Mouse (Mus musculus) retina, adult 2 months (tissue): ENCODE data around the gene BC035947.
"Not testable (repeated sequence)": the region's sequence is repeated elsewhere in the genome, so short reads cannot be mapped to it uniquely, and the experiment has no call there.

Experiments
- DNase-seq: peaks from one replicate; pipeline ENCODE4 v3.0.0-alpha.2; 2012; ENCODE audit warnings: low read depth, low spot score

BC035947 gene

DNA sequence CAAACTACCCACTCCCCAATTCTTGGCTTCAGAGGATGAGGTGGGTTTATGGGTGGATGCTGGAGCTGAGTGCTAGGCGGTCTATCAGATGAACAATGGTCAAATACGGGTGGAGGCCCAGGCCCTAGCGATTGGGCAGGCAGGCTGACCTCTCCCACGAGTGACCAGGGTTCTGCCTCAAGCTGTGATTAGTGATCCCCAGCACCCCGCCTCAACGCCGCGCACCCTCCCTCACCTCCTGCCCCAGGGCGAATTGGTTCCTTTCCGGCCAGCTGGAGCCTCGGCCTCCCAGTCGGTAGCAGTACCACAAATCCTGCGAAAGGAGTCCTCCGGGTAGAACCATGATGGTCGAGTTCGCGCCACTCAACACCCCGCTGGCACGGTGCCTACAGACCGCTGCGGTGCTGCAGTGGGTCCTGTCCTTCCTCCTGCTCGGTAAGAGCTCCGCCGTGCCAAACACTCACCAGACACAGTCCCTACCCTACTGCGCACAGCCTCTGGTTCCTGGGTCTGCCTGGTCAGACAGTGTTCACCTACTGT is at the start of gene BC035947:
Gene BC035947 (minus strand): TSS at position 538 of the 540 bp plus-strand sequence.
- DNase-seq = no peak

DNA sequence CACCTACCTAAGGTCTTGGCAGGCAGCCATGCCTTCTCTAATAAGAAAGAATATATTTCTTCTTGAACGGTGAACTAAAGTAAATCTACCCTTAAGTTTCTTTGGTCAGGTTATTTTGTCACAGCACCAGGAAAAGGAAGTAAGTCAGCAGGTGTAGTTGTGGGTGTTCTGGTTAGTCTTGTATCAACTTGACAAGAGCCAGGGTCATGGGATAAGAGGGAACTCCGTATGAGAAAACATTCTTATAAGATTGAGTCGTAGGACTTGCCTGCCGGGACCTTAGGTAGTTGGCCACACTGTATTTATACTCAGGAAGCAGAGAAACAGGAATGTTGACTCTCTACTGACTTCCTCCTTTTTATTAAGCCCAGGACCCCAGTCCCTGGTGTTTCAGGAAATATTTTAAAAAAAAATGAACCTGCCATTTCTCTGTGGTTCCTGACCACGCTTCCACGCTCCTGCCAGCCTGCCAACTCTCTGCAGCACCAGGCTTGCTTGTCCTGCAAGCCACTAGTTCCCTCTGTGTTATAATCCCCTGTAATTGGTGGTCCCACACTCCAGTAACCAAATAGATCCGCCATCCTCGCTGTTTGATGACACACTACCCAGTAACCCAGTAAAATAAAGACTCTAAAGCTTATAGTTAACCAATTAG is 42.2 kb upstream of the BC035947 start:
- no peak for DNase-seq

DNA sequence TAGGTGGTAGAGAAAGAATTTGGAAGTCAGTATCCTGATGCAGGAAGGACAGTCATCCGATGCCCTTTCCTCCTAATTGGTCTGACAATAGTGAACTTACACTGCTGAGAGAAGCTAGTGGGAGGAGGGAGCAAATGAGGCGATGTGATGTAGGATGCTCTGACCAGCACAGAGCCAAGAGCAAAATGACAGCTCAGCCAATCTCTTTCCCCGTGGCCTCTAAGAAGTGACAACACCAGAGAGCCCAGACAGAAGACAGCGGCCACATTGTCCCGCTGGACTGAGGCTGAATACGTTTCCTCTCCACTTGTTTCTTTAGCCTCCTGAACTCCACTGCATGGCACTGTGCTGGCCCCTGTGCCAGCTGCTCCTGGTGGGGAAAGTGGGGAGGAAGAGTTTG is 37.0 kb upstream of the BC035947 start:
- no peak for DNase-seq

DNA sequence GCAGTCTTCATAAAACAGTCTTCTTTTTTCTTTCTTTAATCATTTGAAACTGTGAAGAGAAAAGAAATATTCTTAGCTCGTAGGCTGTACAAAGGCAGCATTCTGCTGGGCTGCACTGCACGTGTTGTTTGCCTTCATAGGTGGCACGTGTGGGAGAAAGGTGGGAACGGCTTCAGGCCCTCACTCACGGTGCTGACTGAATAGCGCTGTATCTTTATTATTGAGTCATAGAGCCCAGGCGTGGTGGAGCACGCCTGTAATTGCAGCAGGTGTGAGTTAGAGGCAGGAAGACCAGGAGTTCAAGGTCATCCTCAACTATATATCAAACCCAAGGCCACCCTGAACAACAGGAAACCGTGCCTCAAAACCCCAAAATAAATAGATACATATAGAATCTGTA is 34.3 kb upstream of the BC035947 start:
- no peak for DNase-seq

DNA sequence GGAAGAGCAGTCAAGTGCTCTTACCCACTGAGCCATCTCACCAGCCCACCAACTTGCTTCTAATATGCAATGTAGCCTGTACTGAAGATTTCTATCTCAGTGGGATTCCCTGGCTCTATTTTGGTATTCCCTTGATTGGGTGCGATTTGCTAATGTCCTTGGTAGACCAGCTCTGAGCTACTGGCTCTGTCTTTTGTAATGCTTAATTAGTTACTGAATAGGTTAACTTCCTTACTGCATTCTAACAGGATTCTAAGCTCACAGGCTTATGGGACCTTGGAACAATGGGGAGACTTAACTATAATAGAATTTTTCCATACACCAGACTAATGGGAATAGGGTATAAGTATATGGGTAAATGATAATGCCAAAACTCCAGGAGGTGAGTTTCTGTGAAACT is 31.7 kb upstream of the BC035947 start:
- DNase-seq = not testable (repeated sequence)

DNA sequence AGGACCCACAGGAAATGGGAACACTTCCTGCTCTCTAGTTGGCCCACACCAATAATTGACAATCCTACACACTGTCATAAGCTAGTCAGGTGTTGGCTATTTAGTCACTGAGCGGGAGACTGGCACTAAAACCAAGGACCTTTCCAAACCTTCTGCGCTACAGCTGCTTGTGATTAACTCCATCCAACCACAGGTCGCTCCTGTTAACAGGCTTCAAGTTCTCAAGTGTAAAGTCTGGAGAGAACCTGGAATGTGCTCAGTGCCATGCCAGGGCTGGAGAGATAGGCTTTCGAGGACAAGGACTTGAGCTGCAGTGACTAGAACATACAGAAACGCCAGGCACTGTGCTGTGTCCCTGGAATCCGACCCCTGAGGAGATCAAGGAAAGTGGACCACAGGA is 27.2 kb upstream of the BC035947 start:
- no peak for DNase-seq

DNA sequence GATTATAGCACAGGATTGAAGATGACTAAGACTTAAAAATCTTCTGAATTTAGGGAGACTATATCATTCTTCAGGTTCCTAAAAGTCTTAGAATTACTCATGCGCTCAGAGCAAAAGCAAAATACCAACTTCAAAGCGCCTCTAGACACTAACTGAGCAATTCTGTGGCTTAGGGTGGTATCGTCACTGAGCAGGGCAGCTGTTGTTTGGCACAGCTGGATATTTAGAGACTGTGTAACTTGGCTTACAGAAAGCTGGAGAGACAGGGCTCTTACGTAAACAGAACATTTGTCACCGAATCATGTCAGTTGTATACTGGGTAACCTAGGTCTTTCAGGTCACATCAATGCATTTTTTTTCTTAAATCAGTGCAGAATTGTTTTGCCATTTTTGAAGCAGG is 26.4 kb upstream of the BC035947 start:
- DNase-seq = no peak

DNA sequence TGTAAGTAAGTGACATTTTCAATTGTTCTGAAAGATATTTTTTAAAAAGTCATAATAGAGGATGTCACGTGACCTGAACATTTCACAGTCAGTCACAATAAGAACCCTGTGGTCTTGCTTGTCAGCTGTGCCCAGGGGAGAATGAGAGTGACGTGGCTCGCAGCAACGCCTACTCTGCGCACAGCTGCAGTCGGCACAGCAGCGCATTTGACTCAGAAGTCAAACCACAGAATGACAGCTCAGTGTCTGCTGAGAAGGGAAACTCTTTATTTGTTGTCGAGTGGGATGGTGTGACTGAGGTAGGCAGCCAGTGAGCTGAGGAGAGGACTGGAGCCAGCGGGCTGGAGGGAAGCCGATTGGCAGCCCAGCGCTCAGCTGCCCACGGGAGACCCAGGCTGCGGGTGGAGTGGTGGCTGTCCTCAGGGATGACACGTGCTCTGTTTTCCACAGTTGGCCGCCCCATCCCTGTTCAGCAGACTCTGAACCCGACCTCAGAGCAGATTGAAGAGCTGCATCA is 25.6 kb upstream of the BC035947 start:
- DNase-seq = no peak

DNA sequence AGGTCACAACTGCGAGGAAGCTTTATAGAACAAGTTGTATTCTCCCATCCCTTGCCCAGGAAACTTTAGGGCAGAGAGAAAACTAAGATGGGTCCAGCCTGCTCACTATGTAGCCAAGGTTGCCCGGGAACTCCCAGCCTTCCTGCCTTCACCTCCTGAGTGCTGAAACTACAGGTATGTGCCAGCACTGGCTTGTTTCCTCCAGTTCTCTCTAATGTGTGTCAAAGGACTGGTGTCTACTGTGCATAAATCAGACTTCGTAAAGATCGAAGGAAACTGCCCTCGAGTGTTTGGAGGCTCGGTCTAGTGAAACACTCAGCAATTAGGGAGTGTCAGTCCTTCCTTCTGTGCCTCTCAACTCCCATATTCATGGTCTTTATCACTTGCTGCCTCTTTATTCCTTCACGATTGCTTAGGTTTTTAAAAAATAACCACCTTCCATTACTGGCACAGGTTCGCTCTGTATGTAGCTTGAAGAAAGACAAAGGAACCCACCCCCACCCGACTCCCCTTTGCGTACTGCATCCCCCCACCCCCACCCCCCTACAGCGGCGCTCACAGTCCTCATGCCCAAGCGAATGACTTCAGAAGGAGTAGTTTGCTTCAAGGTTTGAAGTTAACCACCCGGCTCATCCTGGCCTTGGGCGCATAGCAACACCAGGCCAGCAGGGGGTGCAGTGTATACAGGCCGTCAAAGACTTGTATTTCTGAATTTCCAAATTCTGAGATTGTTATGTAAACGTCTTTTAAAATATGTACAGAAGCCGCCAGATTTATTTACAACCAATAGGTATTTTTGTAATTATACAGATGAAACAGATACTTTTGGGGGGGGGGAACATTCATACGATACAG is 24.6 kb upstream of the BC035947 start:
- DNase-seq = no peak

DNA sequence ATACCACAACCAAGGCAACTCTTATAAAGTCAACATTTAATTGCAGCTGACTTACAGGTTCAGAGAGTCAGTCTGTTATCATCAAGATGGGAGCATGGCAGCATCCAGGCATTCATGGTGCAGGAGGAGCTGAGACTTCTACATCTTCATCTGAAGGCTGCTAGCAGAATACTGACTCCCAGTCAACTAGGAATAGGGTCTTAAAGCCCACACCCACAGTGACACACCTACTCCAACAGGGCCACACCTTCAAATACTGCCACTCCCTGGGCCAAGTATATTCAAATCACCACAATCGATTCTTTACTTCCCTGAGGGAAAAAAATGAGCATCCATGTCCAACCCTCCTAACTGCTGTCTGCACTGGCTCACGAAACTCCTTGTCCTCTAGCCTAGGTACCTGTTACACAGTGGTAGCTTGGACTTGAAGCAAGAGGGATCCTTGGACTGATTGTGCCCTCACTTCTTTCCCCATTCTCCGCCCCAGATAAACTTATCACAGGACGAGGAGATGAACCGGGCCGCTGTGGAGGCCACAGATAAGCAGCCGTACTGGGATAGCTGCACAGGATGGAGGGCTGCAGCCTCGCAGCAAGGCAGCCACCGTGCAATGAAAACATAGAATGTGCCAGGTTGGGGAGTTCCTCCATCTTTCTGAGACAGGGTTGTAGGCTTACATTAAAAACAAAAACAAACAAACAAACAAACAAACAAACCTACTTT is 22.6 kb upstream of the BC035947 start:
- DNase-seq = no peak

DNA sequence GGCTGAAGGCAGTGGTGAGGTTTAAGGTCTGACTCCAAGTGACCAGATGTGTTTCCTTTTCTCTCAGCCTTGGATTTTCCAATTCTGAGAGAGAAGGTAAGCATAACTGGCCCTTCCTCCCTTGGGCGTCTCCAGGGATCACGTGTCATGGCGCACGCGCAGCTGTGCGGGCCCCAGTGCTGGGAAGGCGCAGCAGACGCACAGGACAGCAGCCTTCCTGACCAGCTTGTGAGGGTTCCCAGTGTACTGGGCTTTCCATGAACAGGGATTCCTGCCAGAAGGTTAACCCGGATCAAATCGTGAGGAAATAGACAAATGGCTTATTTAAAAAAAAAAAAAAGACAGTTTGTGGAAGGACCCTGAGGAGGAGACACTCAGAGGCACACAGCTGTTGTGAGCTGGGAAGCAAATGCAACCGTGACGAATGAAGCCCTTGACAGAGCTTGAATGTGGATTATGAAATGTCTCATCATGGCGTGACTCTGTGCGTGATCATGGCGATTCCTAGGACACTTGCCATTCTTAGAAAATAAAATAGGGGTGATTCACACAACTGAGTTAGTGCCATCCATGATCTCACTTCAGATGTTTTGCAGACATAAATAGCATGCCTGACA is 20.3 kb upstream of the BC035947 start:
- DNase-seq = no peak

DNA sequence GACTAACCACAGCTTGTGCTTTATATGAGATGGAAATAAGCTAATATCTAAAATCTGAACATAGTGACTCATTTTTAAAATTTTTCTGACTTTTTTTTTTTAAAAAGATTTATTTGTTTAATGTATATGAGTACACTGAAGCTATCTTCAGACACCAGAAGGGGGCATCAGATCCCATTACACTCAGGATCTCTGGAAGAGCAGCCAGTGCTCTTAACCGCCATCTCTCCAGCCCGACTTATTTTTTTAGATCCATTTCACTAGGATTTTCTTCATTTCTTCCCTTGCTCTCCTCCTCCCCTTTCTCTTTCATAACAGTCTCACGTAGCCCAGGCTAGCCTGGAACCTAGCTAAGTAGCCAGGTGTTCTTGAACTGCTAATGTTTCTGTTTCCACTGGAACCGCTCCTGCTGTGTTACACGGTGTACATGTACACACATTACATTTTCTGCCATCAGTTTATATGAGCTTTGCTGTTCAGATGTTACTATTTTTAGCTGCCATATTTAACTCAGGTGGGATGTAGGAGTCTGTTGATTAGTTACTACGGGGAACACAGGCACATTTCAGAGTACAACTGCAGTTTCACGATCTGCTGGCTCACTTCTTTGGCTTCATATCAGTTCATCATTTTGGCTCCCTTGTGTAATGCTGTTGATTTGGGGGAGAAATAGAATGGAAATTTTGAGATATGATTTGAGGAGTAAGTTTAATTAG is 18.7 kb upstream of the BC035947 start:
- no peak for DNase-seq

DNA sequence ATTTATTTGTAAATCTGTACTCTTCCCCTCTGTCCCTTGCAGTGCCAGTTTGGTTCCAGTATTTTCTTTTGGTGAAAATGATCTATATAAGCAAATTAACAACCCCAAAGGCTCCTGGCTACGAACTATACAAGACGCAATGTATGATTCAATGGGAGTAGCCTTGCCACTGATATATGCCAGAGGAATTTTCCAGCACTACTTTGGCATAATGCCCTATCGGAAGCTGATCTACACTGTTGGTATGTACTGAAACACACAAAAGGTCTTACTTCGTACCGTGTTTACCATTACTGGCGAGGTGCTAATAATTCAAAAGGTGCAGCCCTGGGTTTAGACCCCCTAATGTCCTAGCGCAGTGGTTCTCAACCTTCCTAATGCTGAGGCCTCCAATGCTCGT is 17.1 kb upstream of the BC035947 start:
- no peak for DNase-seq

DNA sequence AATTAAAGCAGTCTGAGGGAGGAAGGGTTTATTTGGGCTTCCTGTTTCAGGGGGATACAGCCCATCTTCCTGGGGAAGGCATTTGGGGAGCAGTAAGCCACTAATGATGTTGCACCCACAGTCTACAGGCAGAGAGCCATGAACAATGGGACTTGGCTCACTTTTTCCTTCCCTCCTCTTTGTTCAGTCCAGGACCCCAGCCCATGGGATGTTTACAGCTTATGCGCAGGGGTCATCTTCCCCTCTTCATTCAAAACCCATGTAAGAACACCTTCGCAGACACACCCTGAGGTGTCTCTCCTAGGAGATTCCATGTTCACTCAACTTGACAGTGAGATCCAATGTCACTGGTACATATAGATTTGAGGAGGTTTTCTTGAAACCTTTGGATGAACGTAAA is 16.4 kb upstream of the BC035947 start:
- DNase-seq = no peak

DNA sequence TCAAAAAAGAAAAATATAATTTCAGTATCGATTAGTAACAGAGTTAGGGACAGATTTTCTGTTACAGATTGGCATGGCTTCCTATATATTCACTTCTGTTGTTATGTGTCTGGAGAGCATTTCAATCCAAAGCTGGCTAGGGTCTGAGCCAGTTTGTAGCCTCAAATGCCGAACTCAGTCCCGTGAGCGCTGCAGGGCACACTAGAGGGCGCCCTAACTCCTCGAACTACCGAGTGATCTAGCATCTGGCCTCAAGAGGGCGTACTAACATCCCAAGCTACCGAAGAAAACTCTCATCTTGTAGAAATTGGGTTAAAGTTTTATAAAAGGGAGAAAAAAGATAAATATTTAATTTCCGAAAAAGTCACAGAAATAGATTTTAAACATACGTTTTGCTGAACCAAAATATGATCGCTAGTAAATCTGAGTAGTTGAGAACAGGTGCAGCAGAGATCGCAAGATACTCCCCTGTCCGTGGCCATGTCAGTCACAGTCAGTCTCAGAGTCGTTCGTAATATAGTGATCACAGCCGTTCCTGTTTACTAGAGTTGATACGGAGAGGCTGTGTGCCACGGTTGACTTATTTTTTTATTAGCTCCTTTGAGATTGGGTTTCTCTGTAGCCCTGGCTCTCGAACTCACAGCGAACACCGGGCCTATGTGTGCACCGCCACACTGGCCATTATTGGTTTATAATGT is 13.4 kb upstream of the BC035947 start:
- no peak for DNase-seq

DNA sequence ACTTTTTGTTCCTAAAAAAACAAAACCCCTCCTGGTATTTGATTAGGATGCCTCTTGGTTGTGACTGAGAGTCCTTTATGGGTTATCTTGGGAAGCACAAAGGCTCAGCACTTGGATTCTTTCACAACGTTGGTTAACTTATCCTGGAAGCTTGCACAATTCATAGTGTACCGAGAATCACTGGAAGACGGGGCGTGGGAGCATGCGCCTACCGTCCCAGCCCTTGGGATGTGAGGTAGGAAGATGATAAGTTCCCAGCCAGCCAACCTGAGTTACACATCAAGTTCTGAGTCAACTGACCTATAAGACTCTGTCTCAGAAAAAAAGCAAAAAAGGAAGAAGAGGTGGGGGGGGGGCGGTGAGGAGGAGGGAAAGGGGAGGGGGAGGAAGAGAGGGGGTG is 6.9 kb upstream of the BC035947 start:
- DNase-seq = no peak

DNA sequence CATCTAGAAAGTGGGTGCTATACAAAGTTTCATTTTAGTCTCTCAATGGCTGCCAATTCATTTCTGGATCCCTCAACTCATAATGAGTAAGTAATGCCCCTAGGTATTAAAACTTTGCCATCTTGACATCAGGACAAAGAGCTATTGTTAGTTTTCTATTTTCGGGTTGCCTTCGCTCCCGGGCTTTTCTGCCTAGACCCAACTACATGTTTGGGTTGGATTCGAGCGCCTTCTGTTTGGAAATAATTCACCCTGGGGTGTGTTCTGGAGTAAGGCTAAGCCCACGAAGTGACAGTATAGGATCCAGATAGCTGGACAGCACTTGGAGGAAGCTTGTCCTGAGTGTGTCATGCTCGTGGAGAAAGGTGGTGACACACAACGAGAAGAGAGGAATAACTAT is 798 bp upstream of the BC035947 start:
- no peak for DNase-seq

DNA sequence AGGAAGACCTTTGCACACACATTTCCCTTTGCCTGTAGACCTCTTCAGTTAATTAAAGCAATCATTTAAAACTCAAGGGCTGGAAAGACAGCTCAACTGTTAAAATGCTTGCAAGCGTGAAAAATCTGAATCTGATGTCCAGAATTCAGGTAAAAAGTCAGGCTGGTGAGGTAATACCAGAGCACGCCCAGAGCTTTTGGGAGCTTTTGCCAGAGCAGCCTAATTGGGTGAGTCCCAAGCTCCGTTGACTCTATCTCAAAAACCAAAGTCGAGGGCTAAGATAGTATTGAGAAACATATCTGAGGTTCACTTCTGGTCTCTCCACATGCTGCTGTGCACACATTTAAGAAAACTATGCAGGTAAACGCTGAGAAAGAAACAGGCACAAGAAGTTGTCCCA is 1.1 kb downstream of the BC035947 start, which contains the start of gene Mogat1:
Gene Mogat1 (plus strand): TSS at position 130 of the 400 bp plus-strand sequence.
- no peak for DNase-seq

DNA sequence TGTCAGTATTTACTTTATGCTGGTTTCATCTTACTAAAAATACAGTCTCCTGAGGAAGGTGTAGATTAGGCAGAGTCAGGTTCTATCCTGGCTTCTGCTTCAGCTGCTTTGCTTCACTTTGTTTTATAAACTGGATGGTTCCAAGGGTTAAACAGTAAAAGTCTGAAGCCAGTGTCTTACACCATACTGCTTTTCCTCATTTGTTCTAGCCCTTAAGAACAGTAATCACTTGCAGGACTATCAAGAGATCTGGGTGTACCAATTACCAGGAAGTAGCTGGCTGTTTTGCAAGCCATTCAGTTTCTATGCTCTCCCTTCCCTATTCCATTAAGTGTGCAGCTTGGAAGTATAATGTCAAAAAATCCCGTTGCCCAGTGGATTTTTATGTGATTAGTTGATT is 4.8 kb downstream of the BC035947 start:
- no peak for DNase-seq

DNA sequence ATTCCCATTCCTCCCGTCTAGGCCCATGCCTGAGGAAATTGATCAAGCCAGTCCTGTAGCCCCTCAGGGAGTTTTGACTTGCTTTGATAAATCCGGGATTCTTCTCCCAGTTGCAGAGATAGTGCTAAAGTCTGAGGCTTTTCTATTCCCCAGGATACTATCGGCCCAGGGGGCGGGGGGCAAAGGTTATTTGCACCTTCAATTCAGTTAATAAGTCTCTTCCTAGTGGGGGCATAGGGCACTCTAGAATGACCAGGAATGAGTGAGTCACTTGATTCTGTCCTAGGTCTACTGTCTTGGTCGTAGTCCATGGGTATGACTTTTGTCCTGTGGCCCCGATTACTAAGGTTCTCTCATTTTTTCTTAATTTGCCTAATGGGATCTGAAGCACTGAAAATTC is 9.4 kb downstream of the BC035947 start:
- no peak for DNase-seq
